Mouse (Mus musculus) CH12.LX (cell line): ENCODE data around the gene Cltc. TPM values are rescaled to one million over a fixed set of nuclear protein-coding genes. Genes with fewer than 3 reads are reported as not detected.

ENCODE experiments used
- DNase-seq: peaks from one replicate; pipeline ENCODE4 v3.0.0-alpha.2; 2013; ENCODE audit errors: extremely low read depth
- H3K27ac ChIP-seq: 2 replicates; pipeline ENCODE4 v1.5.1; 2012; ENCODE audit warnings: low read depth, mild to moderate bottlenecking, control low read depth, moderate library complexity; ENCODE audit not compliant: insufficient read depth
- H3K27me3 ChIP-seq: replicated peaks from 2 replicates; pipeline ENCODE3; 2012; ENCODE audit warnings: inconsistent platforms
- H3K36me3 ChIP-seq, 2 experiments: replicated peaks in 1 of 2; 2 replicates each; pipeline versions ENCODE3 to v1.6.1; 2012; ENCODE audit warnings: inconsistent platforms in 1 of 2, low read length in 1 of 2, mild to moderate bottlenecking in 1 of 2, mixed read lengths in 1 of 2, moderate library complexity in 1 of 2; ENCODE audit not compliant: control insufficient read depth in 1 of 2, insufficient read depth in 1 of 2
- H3K4me1 ChIP-seq, 2 experiments: 2 replicates each; pipeline ENCODE4 v1.6.1; 2012; ENCODE audit warnings: inconsistent platforms in 1 of 2, moderate library complexity in 1 of 2; ENCODE audit not compliant: insufficient read depth in 2 of 2, control insufficient read depth in 1 of 2
- H3K4me2 ChIP-seq: 2 replicates; pipeline ENCODE4 v1.6.1; 2012; ENCODE audit warnings: low read depth, mild to moderate bottlenecking, control low read depth; ENCODE audit not compliant: poor library complexity, insufficient read depth, severe bottlenecking
- H3K4me3 ChIP-seq, 3 experiments: fragments of 150-350 bp in 1 of 3; sonication (generic) in 1 of 3; replicated peaks in 1 of 3; 2 replicates each; pipeline versions ENCODE3 to v1.5.1; 2011 to 2012; ENCODE audit warnings: low read depth in 2 of 3, low read length in 2 of 3, mild to moderate bottlenecking in 2 of 3, moderate library complexity in 2 of 3, control low read depth in 1 of 3, improper control_type of control experiment in 1 of 3, inconsistent platforms in 1 of 3, mixed read lengths in 1 of 3; ENCODE audit not compliant: poor library complexity in 1 of 3
- H3K79me2 ChIP-seq: replicated peaks from 2 replicates; pipeline ENCODE4 v1.6.1; 2012; ENCODE audit warnings: mild to moderate bottlenecking, moderate library complexity; ENCODE audit not compliant: control insufficient read depth, poor library complexity, insufficient read depth, severe bottlenecking; ENCODE audit errors: extremely low read depth
- H3K9ac ChIP-seq: 2 replicates; pipeline ENCODE4 v1.6.1; 2012; ENCODE audit warnings: low read depth, mild to moderate bottlenecking, control low read depth, moderate library complexity; ENCODE audit not compliant: insufficient read depth
- H3K9me3 ChIP-seq: replicated peaks from 2 replicates; pipeline ENCODE3; 2012; ENCODE audit warnings: low read length, inconsistent platforms, mixed read lengths
- BHLHE40 ChIP-seq: IDR thresholded peaks from 2 replicates; pipeline ENCODE4 v1.6.1; 2011; ENCODE audit warnings: mild to moderate bottlenecking, low read depth, low read length, improper control_type of control experiment
- CHD1 ChIP-seq: IDR thresholded peaks from 2 replicates; pipeline ENCODE4 v1.6.1; 2012; ENCODE audit warnings: low read depth, low read length, improper control_type of control experiment, inconsistent platforms
- CHD2 ChIP-seq: IDR thresholded peaks from 2 replicates; pipeline ENCODE4 v1.6.1; 2011; ENCODE audit warnings: low read length, improper control_type of control experiment
- CTCF ChIP-seq, 2 experiments: IDR thresholded peaks in 1 of 2; conservative IDR thresholded peaks in 1 of 2; 2 replicates each; pipeline ENCODE4 v1.5.1; 2011 to 2012; ENCODE audit warnings: low read depth in 2 of 2, low read length in 2 of 2, improper control_type of control experiment in 1 of 2, inconsistent platforms in 1 of 2, mild to moderate bottlenecking in 1 of 2, moderate library complexity in 1 of 2
- E2F4 ChIP-seq: IDR thresholded peaks from 2 replicates; pipeline ENCODE4 v1.6.1; 2011; ENCODE audit warnings: low read depth, low read length, improper control_type of control experiment; ENCODE audit not compliant: insufficient replicate concordance
- ELF1 ChIP-seq: IDR thresholded peaks from 2 replicates; pipeline ENCODE4 v1.6.1; 2014; ENCODE audit warnings: low read depth, mild to moderate bottlenecking, inconsistent platforms, low read length, improper control_type of control experiment
- EP300 ChIP-seq: IDR thresholded peaks from 2 replicates; pipeline ENCODE4 v1.6.1; 2011; ENCODE audit warnings: low read length, improper control_type of control experiment
- ETS1 ChIP-seq: conservative IDR thresholded peaks from 2 replicates; pipeline ENCODE4 v1.6.1; 2012; ENCODE audit warnings: low read depth, mild to moderate bottlenecking, inconsistent platforms, low read length, improper control_type of control experiment, moderate library complexity
- GABPA ChIP-seq: IDR thresholded peaks from 2 replicates; pipeline ENCODE4 v1.6.1; 2012; ENCODE audit warnings: low read depth, low read length, improper control_type of control experiment, inconsistent platforms; ENCODE audit not compliant: insufficient replicate concordance
- HCFC1 ChIP-seq: IDR thresholded peaks from 2 replicates; pipeline ENCODE4 v1.6.1; 2012; ENCODE audit warnings: low read depth, mild to moderate bottlenecking, inconsistent platforms, low read length, improper control_type of control experiment
- IRF4 ChIP-seq: IDR thresholded peaks from 2 replicates; pipeline ENCODE4 v1.6.1; 2014; ENCODE audit warnings: low read depth, mild to moderate bottlenecking, inconsistent platforms, low read length, improper control_type of control experiment
- JUND ChIP-seq: conservative IDR thresholded peaks from 2 replicates; pipeline ENCODE4 v1.6.1; 2011; ENCODE audit warnings: low read depth, low read length, improper control_type of control experiment
- KAT2A ChIP-seq: IDR thresholded peaks from 2 replicates; pipeline ENCODE4 v1.6.1; 2012; ENCODE audit warnings: low read length, improper control_type of control experiment, inconsistent platforms; ENCODE audit not compliant: insufficient replicate concordance
- MAFK ChIP-seq: IDR thresholded peaks from 2 replicates; pipeline ENCODE4 v1.6.1; 2011; ENCODE audit warnings: low read length, improper control_type of control experiment; ENCODE audit not compliant: insufficient replicate concordance
- MAX ChIP-seq: IDR thresholded peaks from 2 replicates; pipeline ENCODE4 v1.6.1; 2011; ENCODE audit warnings: low read length, improper control_type of control experiment
- MEF2A ChIP-seq: IDR thresholded peaks from 2 replicates; pipeline ENCODE4 v1.6.1; 2014; ENCODE audit warnings: low read depth, mild to moderate bottlenecking, inconsistent platforms, low read length, improper control_type of control experiment, borderline replicate concordance
- MXI1 ChIP-seq: IDR thresholded peaks from 2 replicates; pipeline ENCODE4 v1.6.1; 2011; ENCODE audit warnings: mild to moderate bottlenecking, low read depth, low read length, improper control_type of control experiment
- MYC ChIP-seq: IDR thresholded peaks from 2 replicates; pipeline ENCODE4 v1.6.1; 2011; ENCODE audit warnings: low read depth, mild to moderate bottlenecking, improper control_type of control experiment, low read length
- NELFE ChIP-seq: IDR thresholded peaks from 2 replicates; pipeline ENCODE4 v1.6.1; 2011; ENCODE audit warnings: low read depth, low read length, improper control_type of control experiment
- PAX5 ChIP-seq: IDR thresholded peaks from 2 replicates; pipeline ENCODE4 v1.6.1; 2012; ENCODE audit warnings: low read length, inconsistent platforms, mixed read lengths
- POLR2A ChIP-seq: IDR thresholded peaks from 2 replicates; pipeline ENCODE4 v1.6.1; 2011; ENCODE audit warnings: low read depth, mild to moderate bottlenecking, improper control_type of control experiment, low read length
- RAD21 ChIP-seq: IDR thresholded peaks from 2 replicates; pipeline ENCODE4 v1.6.1; 2011; ENCODE audit warnings: low read depth, mild to moderate bottlenecking, low read length, improper control_type of control experiment, moderate library complexity
- RCOR1 ChIP-seq: conservative IDR thresholded peaks from 2 replicates; pipeline ENCODE4 v1.6.1; 2012; ENCODE audit warnings: low read depth, mild to moderate bottlenecking, inconsistent platforms, low read length, improper control_type of control experiment
- SIN3A ChIP-seq: IDR thresholded peaks from 2 replicates; pipeline ENCODE4 v1.6.1; 2012; ENCODE audit warnings: low read length, improper control_type of control experiment, inconsistent platforms
- SMC3 ChIP-seq: IDR thresholded peaks from 2 replicates; pipeline ENCODE4 v1.6.1; 2011; ENCODE audit warnings: low read depth, low read length, improper control_type of control experiment
- TCF12 ChIP-seq: IDR thresholded peaks from 2 replicates; pipeline ENCODE4 v1.6.1; 2014; ENCODE audit warnings: low read depth, mild to moderate bottlenecking, inconsistent platforms, low read length, improper control_type of control experiment
- UBTF ChIP-seq: IDR thresholded peaks from 2 replicates; pipeline ENCODE4 v1.6.1; 2012; ENCODE audit warnings: low read depth, mild to moderate bottlenecking, inconsistent platforms, low read length, improper control_type of control experiment, moderate library complexity
- USF1 ChIP-seq: IDR thresholded peaks from 2 replicates; pipeline ENCODE4 v1.6.1; 2014; ENCODE audit warnings: low read depth, mild to moderate bottlenecking, inconsistent platforms, low read length, improper control_type of control experiment
- USF2 ChIP-seq: conservative IDR thresholded peaks from 2 replicates; pipeline ENCODE4 v1.6.1; 2011; ENCODE audit warnings: low read depth, low read length, improper control_type of control experiment
- ZC3H11A ChIP-seq: IDR thresholded peaks from 2 replicates; pipeline ENCODE4 v1.6.1; 2012; ENCODE audit warnings: low read depth, mild to moderate bottlenecking, inconsistent platforms, low read length, improper control_type of control experiment
- ZKSCAN1 ChIP-seq: IDR thresholded peaks from 2 replicates; pipeline ENCODE4 v1.6.1; 2012; ENCODE audit warnings: low read depth, inconsistent platforms, low read length, improper control_type of control experiment, borderline replicate concordance
- ZMIZ1 ChIP-seq: IDR thresholded peaks from 2 replicates; pipeline ENCODE4 v1.6.1; 2012; ENCODE audit warnings: low read depth, mild to moderate bottlenecking, inconsistent platforms, low read length, improper control_type of control experiment
- ZNF384 ChIP-seq: IDR thresholded peaks from 2 replicates; pipeline ENCODE4 v1.6.1; 2012; ENCODE audit warnings: low read depth, low read length, improper control_type of control experiment, inconsistent platforms
- dilution Hi-C: fragments of 300-500 bp; cut with MboI; formaldehyde crosslinking; loops from 2 replicates; pipeline ENCODE4 v1.14.3; 2020; ENCODE audit warnings: low sequenced_read_pairs; ENCODE audit not compliant: extremely low pct_unique_long_range_greater_than_20kb, extremely low pct_ligation_motif_present
- in situ Hi-C: fragments of 300-500 bp; cut with MboI; formaldehyde crosslinking; loops from 3 replicates; pipeline ENCODE4 v1.14.3; 2019; ENCODE audit warnings: low sequenced_read_pairs, low pct_ligation_motif_present, low pct_unique_long_range_greater_than_20kb, mixed read lengths
- polyA plus RNA-seq: library from polyadenylated mRNA; unstranded; fragments of >175 nt; gene quantifications from 2 replicates; pipeline ENCODE4 v1.2.1, GENCODE M21; 2012; ENCODE audit warnings: low read depth; ENCODE audit not compliant: insufficient read length
- total RNA-seq, 2 experiments: library from RNA; depleted of rRNA; stranded (reverse); fragments of 300-350 nt in 1 of 2; fragments of >200 nt in 1 of 2; gene quantifications; 2 replicates each; pipeline ENCODE4 v1.2.3; 2012 to 2014

The Cltc gene
- total and polyA plus RNA-seq, 3 experiments: 140 to 303 (median 219) TPM

- H3K9ac ChIP-seq: peak overlapping the region; percentile 45
- TF ChIP-seq JUND (no peak), POLR2A (no peak), SIN3A (peak; percentile 66), MEF2A (peak; percentile 46; the same call in 1 of the 2 replicates), NELFE (no peak), USF2 (no peak), GABPA (no peak), KAT2A (no peak), ZC3H11A (no peak), TCF12 (no peak), ZMIZ1 (no peak), RCOR1 (no peak), E2F4 (no peak), MAX (0 out of 2 replicates have a peak, but pooled peaks have one; percentile 45), UBTF (no peak), MYC (no peak), ETS1 (0 out of 2 replicates have a peak, but pooled peaks have one; percentile 25), MAFK (no peak), CHD2 (no peak), CTCF (conservative IDR thresholded peaks at IDR 0.05 in 1 of 2, IDR thresholded peaks at IDR 0.05 in 1 of 2; ENCODE audit: low read depth in 2 of 2, low read length in 2 of 2) (no peak), ZNF384 (peak; percentile 94), MXI1 (peak; percentile 38), PAX5 (no peak), BHLHE40 (peak; percentile 83), USF1 (no peak), ELF1 (no peak), ZKSCAN1 (no peak), CHD1 (no peak), SMC3 (no peak), RAD21 (no peak), IRF4 (no peak), EP300 (peak; percentile 52; the same call in 1 of the 2 replicates), HCFC1 (no peak)
- no peaks in the 10 kb centered on the region for H3K27me3 ChIP-seq
- peaks cover 8 to 29% of the 10 kb centered on the region in 2 experiments for H3K36me3 ChIP-seq
- H3K79me2 ChIP-seq: peaks cover 7% of the 10 kb centered on the region
- in situ Hi-C loops (no loop called here), dilution Hi-C loops (no loop called here)
- no peaks in the 10 kb centered on the region for H3K9me3 ChIP-seq
- H3K4me2 ChIP-seq: peak overlapping the region; percentile 87
- peak; percentile 43 for DNase-seq
- no peak overlapping the region; the same call in 1 of the 2 replicates for H3K27ac ChIP-seq
- peaks cover 8 to 65% of the 10 kb centered on the region in 2 experiments; a peak in 3 of 4 replicates for H3K4me1 ChIP-seq
- H3K4me3 ChIP-seq: peak overlapping the region in 1 of 3 experiments; percentile 68
Observed at GRCm38 (mm10) chr11:86646885-86647459, 110.4 kb downstream of the Cltc start.
